Mouse (Mus musculus): ENCODE measurements around the gene Myocd.

DNA sequence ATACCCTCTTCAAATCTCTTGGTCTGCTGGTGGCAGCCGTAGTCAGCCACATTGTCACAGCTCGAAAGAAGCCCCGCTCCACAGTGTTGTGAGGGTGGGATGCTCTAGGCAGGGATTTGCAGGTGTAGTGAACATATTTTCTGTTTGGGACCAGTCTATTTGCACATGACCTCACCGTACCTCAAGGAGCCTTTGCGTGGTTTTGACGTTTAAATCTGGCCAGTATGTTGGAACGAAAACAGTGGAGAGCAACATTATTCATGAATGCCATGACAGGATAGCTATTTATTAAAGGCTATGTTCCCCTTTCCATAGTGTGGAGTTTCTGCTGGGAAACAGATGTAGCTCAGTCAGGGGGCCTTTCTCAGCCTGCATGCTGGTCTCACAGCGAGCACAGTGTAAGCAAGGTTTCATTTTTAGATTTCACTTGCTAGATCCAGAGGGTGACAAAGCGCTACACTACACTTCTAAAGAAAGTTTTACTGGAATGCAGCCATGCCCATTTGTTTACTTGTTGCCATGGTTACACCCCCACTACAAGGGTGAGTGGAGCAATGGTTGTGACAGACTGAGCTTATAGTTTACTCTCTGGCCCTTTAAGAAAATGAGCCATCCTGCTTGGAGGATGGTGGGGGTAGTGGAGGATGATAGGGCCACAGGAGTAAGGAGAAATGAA is 54.7 kb downstream of the Myocd start:
- TF ChIP-seq CTCF (IDR thresholded peaks at IDR 0.05): no peak
- no peak for TF ChIP-seq POLR2A (IDR thresholded peaks at IDR 0.05; ENCODE audit: insufficient read depth, low read depth, low read length)

Measured in heart, adult 2 months (tissue).